Mouse (Mus musculus) megakaryocyte progenitor cell, adult 5-6 weeks (primary cell): ENCODE measurements around the gene Atp5l. TPM values are rescaled to one million over a fixed set of nuclear protein-coding genes. Genes with fewer than 3 reads are reported as not detected.
"Not testable (repeated sequence)": the region's sequence is repeated elsewhere in the genome, so short reads cannot be mapped to it uniquely, and the experiment has no call there.

Experiments
- ATAC-seq: replicated peaks from 2 replicates; pipeline ENCODE4 v1.8.0; 2016; ENCODE audit warnings: mild to moderate bottlenecking, moderate TSS enrichment, inconsistent platforms; ENCODE audit not compliant: poor library complexity
- total RNA-seq, 2 experiments: library from RNA; stranded (forward) in 1 of 2; stranded (reverse) in 1 of 2; fragments of 157-497, 149-512 nt in 1 of 2; fragments of 200-1000 nt in 1 of 2; gene quantifications; 2 replicates each; pipeline versions ENCODE4 v1.2.3 to v1.2.4; 2015 to 2017

Gene Atp5l
- total RNA-seq (2015): 457 and 602 TPM in 2 replicates
- 109 and 166 TPM in 2 replicates for total RNA-seq (2017)

GRCm38 (mm10) chr9:44920374-44921122, at the start of gene Atp5l:
Gene Atp5l (minus strand): TSS chr9:44920742.
- peak; percentile 82 for ATAC-seq

- ATAC-seq: no peak
Observed at GRCm38 (mm10) chr9:44969450-44969849, 48.9 kb upstream of the Atp5l start.

DNA sequence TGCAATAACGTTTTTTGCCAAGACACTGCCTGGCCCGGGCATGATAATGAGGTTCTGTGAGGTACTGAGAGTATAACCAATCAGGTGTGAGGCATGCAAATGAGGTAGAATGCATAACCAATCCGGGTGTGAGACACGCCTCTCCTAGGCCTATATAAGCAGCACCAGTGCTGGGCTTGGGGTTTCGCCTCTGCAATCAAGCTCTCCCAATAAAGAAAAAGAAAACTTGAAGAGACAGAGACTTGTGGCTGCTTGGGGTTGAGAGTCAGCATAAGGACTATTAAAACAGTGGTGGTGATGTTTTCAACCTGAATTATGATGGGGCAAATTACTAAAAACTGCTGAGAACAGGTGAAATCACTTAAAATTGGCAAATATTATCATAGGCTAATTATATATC, 47.2 kb upstream of the Atp5l start:
- ATAC-seq: not testable (repeated sequence)

DNA sequence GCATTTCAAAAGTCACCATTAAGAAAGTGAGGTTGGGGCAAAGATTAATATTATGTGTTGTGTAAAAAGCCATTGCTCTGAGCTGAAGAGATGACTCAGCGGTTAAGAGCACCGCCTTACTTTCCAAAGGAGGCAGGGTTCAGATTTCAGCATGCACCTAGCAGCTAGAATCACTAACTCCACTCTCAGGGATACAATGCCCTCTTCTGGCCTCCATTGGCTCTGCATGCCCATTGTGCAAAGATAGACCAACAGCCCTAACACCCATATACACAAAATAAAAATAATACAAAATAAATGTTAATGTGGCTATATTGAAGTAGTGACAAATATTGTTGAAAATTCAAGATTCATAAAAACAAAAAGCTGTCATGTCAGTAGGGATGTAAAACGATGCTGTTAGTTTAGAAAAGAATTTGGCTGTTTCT, 46.3 kb upstream of the Atp5l start:
- ATAC-seq: peak; percentile 87

GRCm38 (mm10) chr9:44965833-44966466, 45.4 kb upstream of the Atp5l start:
- no peak for ATAC-seq

DNA sequence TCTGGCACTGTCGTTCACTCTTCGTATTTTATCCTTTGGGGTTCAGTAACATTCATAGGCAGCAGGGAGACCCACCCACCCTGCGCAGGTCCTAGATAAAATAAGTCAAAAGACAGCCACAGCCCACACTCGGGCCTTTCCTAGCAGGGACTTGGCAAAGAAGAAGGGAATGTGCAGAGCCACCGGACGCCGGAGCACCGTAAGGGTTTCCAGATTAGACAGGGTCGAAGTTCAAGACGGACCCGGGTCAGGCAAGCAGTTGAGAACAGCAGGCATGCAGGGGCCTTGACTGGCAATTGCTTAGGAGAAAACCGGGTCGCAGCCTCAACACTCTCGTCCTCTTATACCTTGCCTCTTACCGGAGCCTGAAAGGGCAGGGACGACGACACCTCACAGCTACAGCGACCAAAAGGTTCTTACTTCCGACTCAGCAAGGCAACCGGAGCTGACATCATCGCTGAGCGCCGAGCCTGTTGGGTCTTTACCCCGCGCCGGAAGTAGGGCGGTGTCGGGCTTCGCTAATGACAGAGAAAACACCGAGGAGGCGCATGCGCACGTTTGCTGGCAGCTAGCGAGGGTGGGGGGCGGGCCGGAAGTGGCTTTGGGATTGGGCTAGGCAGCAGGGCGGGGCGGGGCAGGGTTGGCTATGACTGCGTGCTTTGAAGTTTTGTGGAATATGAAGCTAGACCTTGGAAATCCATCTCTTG, 44.7 kb upstream of the Atp5l start, which contains the start of gene Ube4a:
Ube4a (minus strand) TSS at position 475 of the 707 bp plus-strand sequence.
- ATAC-seq: peak; percentile 92

DNA sequence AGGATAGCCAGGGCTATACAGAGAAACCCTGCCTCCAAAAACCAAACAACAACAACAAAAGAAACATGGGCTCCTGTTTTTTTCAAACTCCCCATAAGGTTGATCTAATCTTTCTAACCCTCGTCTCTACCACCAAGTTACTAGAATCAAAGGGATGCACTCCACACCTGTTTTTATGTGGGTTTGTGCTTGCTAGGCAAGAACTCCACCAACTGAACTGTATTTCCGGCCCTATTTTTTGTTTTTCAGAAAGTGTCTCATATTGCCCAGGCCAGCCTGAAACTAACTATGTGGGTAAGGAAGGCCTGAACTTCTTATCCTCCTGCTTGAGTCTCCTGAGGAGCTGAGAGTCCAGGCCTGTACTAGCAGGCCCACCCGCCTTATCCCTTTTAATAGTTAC, 33.9 kb upstream of the Atp5l start:
- no peak for ATAC-seq

- no peak for ATAC-seq
Observed at GRCm38 (mm10) chr9:44947836-44948235, 27.3 kb upstream of the Atp5l start.

DNA sequence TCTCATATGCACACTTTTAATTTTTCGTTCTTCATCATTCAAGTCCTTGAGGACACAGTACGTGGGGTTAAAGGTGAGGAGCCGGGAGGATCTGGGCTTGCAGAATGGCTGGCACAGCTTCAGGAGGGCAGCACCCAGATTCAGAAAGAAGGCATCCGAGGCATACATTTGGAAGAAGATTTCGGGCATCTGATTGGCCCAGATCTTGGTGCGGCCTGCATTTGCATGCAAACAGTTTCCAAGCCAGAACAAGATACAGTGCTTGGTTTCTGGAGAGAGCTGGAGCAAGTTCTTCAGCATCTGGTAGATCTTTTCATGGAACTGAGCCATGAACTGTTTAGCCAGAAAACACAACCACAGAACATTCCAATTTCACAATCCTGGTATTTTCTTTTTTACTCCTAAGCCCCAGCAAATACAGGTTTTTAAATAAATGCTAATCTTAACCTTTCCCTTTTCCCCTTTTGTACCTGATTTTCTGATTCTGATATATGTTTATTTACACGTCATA, 25.7 kb upstream of the Atp5l start:
- no peak for ATAC-seq

- ATAC-seq: no peak
Observed at GRCm38 (mm10) chr9:44942421-44942820, 21.9 kb upstream of the Atp5l start.

GRCm38 (mm10) chr9:44941756-44942155, 21.2 kb upstream of the Atp5l start:
- ATAC-seq: no peak

DNA sequence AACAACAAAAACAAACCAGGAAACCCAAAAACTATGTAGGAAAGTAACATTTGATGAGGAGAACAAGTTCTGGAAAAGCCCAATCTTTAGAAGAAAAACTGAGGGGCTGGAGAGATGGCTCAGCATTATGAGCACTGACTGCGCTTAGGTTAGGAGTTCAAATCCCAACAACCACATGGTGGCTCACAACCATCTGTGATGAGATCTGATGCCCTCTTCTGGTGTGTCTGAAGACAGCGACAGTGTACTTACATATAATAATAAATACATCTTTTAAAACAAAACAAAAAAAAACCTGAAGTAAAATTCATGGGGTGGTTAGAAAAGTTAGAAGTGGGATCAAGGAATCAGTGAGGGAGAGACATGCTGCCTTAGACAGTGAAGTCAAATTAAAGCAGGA, 1.0 kb upstream of the Atp5l start:
- ATAC-seq: no peak

DNA sequence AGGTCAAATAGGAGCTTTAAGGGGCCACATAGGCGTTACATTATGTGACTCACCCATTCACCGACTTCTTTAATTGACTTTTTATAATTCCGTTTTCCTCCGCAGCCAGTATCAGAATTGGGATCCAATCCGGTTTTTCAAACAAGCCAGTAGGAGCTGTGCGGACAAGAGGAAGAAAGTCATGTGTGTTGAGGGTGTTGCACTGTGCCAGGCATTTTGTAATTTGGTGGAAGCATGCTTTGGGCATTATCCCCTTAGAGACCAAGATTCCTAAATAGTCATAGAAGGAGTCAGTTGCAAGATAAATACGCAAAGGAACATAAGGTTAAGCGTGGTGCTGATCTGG, 554 bp upstream of the Atp5l start:
- peak; percentile 77 for ATAC-seq

DNA sequence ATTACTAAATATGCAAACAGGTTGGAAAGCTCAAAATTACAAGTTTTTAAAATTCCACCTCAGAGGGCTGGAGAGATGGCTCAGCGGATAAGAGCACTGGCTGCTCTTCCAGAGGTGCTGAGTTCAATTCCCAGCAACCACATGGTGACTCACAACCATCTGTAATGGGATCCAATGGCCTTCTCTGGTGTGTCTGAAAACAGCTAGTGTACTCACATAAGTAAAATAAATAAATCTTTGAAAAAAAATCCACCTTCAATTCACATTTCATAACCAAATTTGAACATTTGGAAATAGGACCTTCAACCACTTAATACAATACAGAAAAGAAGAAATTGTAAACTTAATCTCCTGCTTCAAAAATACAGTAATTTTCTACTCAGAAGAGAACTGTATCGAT, 936 bp downstream of the Atp5l start:
- ATAC-seq: no peak

- ATAC-seq: peak; percentile 64
Observed at GRCm38 (mm10) chr9:44916196-44916595, 4.3 kb downstream of the Atp5l start.

GRCm38 (mm10) chr9:44914706-44915105, 5.8 kb downstream of the Atp5l start:
- ATAC-seq: no peak

- no peak for ATAC-seq
Observed at GRCm38 (mm10) chr9:44911365-44911764, 9.2 kb downstream of the Atp5l start.

DNA sequence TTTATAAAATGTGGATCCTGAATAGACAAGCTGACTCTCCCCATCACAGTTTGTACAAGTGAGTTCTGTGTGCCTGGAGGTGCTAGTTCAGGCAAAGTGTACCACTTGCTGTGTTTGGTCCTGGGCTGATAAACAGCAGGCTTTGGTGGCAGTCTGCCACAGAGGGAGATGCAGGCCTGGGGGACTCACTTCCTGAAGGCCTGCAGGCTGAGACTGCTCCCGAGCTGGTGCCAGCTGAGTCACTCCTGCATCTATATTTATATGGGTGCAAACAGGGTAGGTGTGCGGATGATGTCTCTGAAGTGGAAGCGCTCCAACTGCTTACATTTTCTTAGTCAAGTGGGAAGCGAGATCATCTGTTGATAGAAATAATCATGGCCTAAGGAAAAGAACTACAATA, 14.9 kb downstream of the Atp5l start:
- peak; percentile 86 for ATAC-seq

GRCm38 (mm10) chr9:44904964-44905363, 15.6 kb downstream of the Atp5l start:
- ATAC-seq: peak; percentile 83

GRCm38 (mm10) chr9:44903856-44904255, 16.7 kb downstream of the Atp5l start:
- ATAC-seq: no peak

DNA sequence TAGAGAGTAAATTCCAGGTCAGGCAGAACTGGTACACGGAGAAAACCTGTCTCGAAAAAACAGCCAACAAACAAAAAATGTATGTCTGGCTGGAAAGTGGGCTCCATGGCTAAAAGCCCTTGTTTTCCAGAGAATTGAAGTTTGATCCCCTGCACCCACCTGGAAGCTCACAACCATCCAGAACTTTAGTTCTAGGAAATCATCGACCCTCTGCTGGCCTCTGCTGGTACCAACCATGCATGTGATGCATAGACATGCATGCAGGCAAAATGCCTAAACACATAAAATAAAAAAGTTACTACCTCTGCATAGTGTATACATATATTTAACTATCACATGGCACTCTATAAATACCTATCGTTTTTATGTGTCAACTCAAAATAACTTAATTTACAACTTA, 20.1 kb downstream of the Atp5l start:
- no peak for ATAC-seq

DNA sequence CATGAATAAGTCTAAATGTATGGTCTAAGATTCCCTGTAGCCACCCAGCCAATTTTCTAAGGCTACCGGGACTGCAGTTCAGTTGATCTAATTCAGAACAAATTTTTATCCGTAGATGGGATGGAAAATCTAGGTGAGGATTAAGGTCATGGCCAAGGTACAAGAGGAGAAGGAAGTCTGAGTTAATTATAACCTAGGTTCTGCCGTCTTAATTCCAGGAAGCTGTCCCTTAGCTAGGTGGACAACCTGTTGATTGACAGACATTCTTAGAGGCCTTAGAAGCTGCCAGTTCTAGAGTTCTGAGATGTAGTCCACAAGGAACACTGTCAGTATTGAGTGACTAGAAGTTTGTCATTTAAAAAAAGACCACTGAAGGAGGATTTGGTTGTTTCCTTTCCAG, 20.8 kb downstream of the Atp5l start:
- ATAC-seq: no peak
